17 mouse cellular contexts compared by ENCODE assay signal in genomic region chr15:49613865-49614264, GRCm38 (mm10).
"Had no signal": no experiment of that assay in that cellular context is flagged by ENCODE, and none has a peak within 500 bp of the region (broad histone marks: within the 10 kb centered on the region; RNA-seq: fewer than 3 reads in every experiment).

No protein-coding gene starts in this region.

- H3K9me3 ChIP-seq: limb, embryonic 12.5 days; limb, embryonic 15.5 days; lung, embryonic 15.5 days; neural tube, embryonic 12.5 days; neural tube, embryonic 15.5 days had no signal

- H3K9ac ChIP-seq: limb, embryonic 12.5 days; limb, embryonic 15.5 days; liver, embryonic 14.5 days; liver, postnatal 0 days; lung, embryonic 15.5 days; neural tube, embryonic 12.5 days; neural tube, embryonic 15.5 days had no signal

- ATAC-seq: liver, postnatal 0 days had no signal

- DNase-seq: kidney, adult 9 months; kidney, postnatal 14 days; kidney, postnatal 4 days; left cerebral cortex, postnatal 4 days; liver, postnatal 0 days; lung, postnatal 10 days; lung, postnatal 4 days; thymus, adult 18-20 months; thymus, postnatal 36 days had no signal

- H3K4me3 ChIP-seq: limb, embryonic 12.5 days; limb, embryonic 15.5 days; lung, embryonic 15.5 days; neural tube, embryonic 12.5 days; neural tube, embryonic 15.5 days had no signal

- H3K4me1 ChIP-seq: limb, embryonic 12.5 days; limb, embryonic 15.5 days; lung, embryonic 15.5 days; neural tube, embryonic 12.5 days; neural tube, embryonic 15.5 days had no signal

- H3K27me3 ChIP-seq: limb, embryonic 12.5 days; limb, embryonic 15.5 days; lung, embryonic 15.5 days; neural tube, embryonic 12.5 days; neural tube, embryonic 15.5 days had no signal

- H3K4me2 ChIP-seq: limb, embryonic 12.5 days; limb, embryonic 15.5 days; liver, embryonic 11.5 days; lung, embryonic 15.5 days; midbrain, embryonic 11.5 days; neural tube, embryonic 12.5 days; neural tube, embryonic 15.5 days had no signal

- H3K36me3 ChIP-seq: limb, embryonic 12.5 days; limb, embryonic 15.5 days; lung, embryonic 15.5 days; neural tube, embryonic 12.5 days; neural tube, embryonic 15.5 days had no signal

- H3K27ac ChIP-seq: limb, embryonic 12.5 days; limb, embryonic 15.5 days; liver, embryonic 14.5 days; lung, embryonic 15.5 days; neural tube, embryonic 12.5 days; neural tube, embryonic 15.5 days had no signal
